Mouse (Mus musculus): ENCODE measurements at regions not wholly inside any gene's neighbourhood (a gene's known extent, or its start where the extent isn't known, plus 50 kb on each side); places are given as distances from the start of the nearest gene placed in this dataset.

- DNase-seq (ENCODE audit: low spot score): peak; percentile 53
Measured at GRCm38 (mm10) chr17:15194894-15195461, 153.6 kb upstream of the Gm3448 start.

GRCm38 (mm10) chr17:15193831-15194230 is 152.5 kb upstream of the Gm3448 start:
- DNase-seq (ENCODE audit: low spot score): no peak

- DNase-seq (ENCODE audit: low spot score): no peak
Measured at GRCm38 (mm10) chr17:15192840-15193239, 151.5 kb upstream of the Gm3448 start.

- DNase-seq (ENCODE audit: low spot score): peak; percentile 19
Measured at GRCm38 (mm10) chr17:15185217-15185616, 143.9 kb upstream of the Gm3448 start.

- DNase-seq (ENCODE audit: low spot score): peak; percentile 24
Measured at GRCm38 (mm10) chr17:15183800-15184199, 142.5 kb upstream of the Gm3448 start.

- DNase-seq (ENCODE audit: low spot score): no peak
Measured at GRCm38 (mm10) chr17:15182105-15182504, 140.8 kb upstream of the Gm3448 start.

- no peak for DNase-seq (ENCODE audit: low spot score)
Measured at GRCm38 (mm10) chr17:15180223-15180860, 139.0 kb upstream of the Gm3448 start.

GRCm38 (mm10) chr17:15179411-15179951 is 138.1 kb upstream of the Gm3448 start:
- no peak for DNase-seq (ENCODE audit: low spot score)

- DNase-seq (ENCODE audit: low spot score): no peak
Measured at GRCm38 (mm10) chr17:15177390-15177789, 136.1 kb upstream of the Gm3448 start.

GRCm38 (mm10) chr17:15174354-15174953 is 133.1 kb upstream of the Gm3448 start:
- DNase-seq (ENCODE audit: low spot score): no peak

- DNase-seq (ENCODE audit: low spot score): no peak
Measured at GRCm38 (mm10) chr17:15167927-15168326, 126.6 kb upstream of the Gm3448 start.

GRCm38 (mm10) chr17:15157693-15158333 is 116.5 kb upstream of the Gm3448 start:
- DNase-seq (ENCODE audit: low spot score): peak; percentile 28

GRCm38 (mm10) chr17:15152996-15153735 is 111.8 kb upstream of the Gm3448 start:
- no peak for DNase-seq (ENCODE audit: low spot score)

GRCm38 (mm10) chr17:15152477-15152876 is 111.1 kb upstream of the Gm3448 start:
- no peak for DNase-seq (ENCODE audit: low spot score)

- DNase-seq (ENCODE audit: low spot score): no peak
Measured at GRCm38 (mm10) chr17:15151695-15152094, 110.4 kb upstream of the Gm3448 start.

- no peak for DNase-seq (ENCODE audit: low spot score)
Measured at GRCm38 (mm10) chr17:15146607-15147006, 105.3 kb upstream of the Gm3448 start.

GRCm38 (mm10) chr17:15145191-15145968 is 104.0 kb upstream of the Gm3448 start:
- no peak for DNase-seq (ENCODE audit: low spot score)

GRCm38 (mm10) chr17:15140391-15140790 is 99.1 kb upstream of the Gm3448 start:
- DNase-seq (ENCODE audit: low spot score): no peak

All from MN1 (cell line).